Mouse (Mus musculus) lung, postnatal 0 days (tissue): ENCODE data around the gene Sept3.

Experiments used
- CTCF ChIP-seq: IDR thresholded peaks from 2 replicates; pipeline ENCODE4 v1.5.1; 2016; ENCODE audit warnings: antibody characterized with exemption, mild to moderate bottlenecking
- EP300 ChIP-seq: IDR thresholded peaks from 2 replicates; pipeline ENCODE4 v1.6.1; 2016; ENCODE audit warnings: antibody characterized with exemption, mild to moderate bottlenecking, control low read depth

DNA sequence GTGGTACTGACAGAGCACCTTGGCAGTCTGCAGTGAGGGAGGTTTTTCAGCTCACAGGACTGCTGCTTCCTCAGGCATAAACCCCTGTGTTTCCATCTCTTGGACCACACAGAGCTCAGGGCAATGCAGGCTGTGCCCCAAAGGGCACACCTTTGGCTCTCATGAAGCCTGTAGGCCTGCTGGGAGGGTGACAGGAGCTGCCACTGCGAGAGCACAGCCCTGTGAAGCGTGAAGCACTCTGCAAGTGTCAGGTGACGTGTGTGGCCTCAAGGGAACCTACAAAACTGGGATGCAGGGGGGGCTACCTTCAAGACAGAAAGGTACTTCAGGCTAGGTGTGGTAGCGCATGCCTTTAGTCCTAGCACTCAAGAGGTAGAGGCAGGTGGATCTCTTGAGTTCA is 42.0 kb upstream of the Sept3 start:
- TF ChIP-seq CTCF (no peak), EP300 (no peak)
